In genomic region chr10:80757717-80758116, GRCm38 (mm10) we compare ENCODE assay signal across 7 mouse cellular contexts. TPM values are rescaled to one million over a fixed set of nuclear protein-coding genes. Genes with fewer than 3 reads are reported as not detected.
A peak's percentile ranks its signal among the peaks of the same experiment; 100 is the strongest.
DNase-seq lines count a peak whose midpoint lies in the region; ATAC-seq lines count a peak whose summit lies in the region.

No protein-coding gene starts in this region.

- H3K4me3 ChIP-seq in intestine, embryonic 15.5 days (replicated peaks), result no peak overlapping the region

- H3K9me3 ChIP-seq in intestine, embryonic 15.5 days, result no peaks in the 10 kb centered on the region

- no peak overlapping the region for H3K4me2 ChIP-seq in intestine, embryonic 15.5 days (replicated peaks)

- H3K36me3 ChIP-seq in intestine, embryonic 15.5 days, result no peaks in the 10 kb centered on the region

- peak; percentile 97 for DNase-seq in adipocyte (ENCODE audit: low spot score)
- peak; percentile 75 for DNase-seq in embryo, embryonic 10 days (ENCODE audit: low spot score)
- DNase-seq in gastrocnemius, postnatal 36 days, result peak; percentile 76 to 84
- peak; percentile 63 for DNase-seq in left cerebral cortex, postnatal 4 days
- peak; percentile 54 for DNase-seq in mesoderm, embryonic 11.5 days (ENCODE audit: low read depth, low spot score)
- DNase-seq in spleen, adult 12 weeks (ENCODE audit: low spot score), result peak; percentile 57

- intact Hi-C loops in gastrocnemius, postnatal 36 days (cut with DNase I), result loop anchor here (2.0 kb wide), 1 partner anchor 17 kb away; no protein-coding TSS in a partner anchor
- intact Hi-C loops in left cerebral cortex, postnatal 4 days (cut with DNase I), result no loop called here

- H3K27ac ChIP-seq in intestine, embryonic 15.5 days, result no peak overlapping the region

- peak overlapping the region; percentile 4; the same call in 1 of the 2 replicates for H3K9ac ChIP-seq in intestine, embryonic 15.5 days

- peaks cover 44% of the 10 kb centered on the region for H3K4me1 ChIP-seq in intestine, embryonic 15.5 days (replicated peaks)

- H3K27me3 ChIP-seq in intestine, embryonic 15.5 days (replicated peaks), result no peaks in the 10 kb centered on the region

- no peak for ATAC-seq in intestine, embryonic 15.5 days

- WGBS in intestine, embryonic 15.5 days, result 35% methylated on average over 5 of the region's 5 CpGs

RNA-seq across cellular contexts. Expression of gene Dot1l, which starts 2.7 kb away (rescaled TPM):
- 10 to 100 TPM; 19.2 to 24.8 TPM for total RNA-seq in gastrocnemius, postnatal 36 days (2021)
- polyA plus RNA-seq in intestine, embryonic 15.5 days (2015; fragmentation: Nextera tagmentation; extraction: Ambion mirVana), result 12.0 and 14.2 TPM in 2 replicates
- total RNA-seq in left cerebral cortex, postnatal 4 days (2021), result 10 to 100 TPM; 62.1 TPM

RNA-seq across cellular contexts. Expression of gene Ap3d1, which starts 15.7 kb away (rescaled TPM):
- 10 to 100 TPM; 23.8 to 25.6 TPM for total RNA-seq in gastrocnemius, postnatal 36 days (2021)
- polyA plus RNA-seq in intestine, embryonic 15.5 days (2015; fragmentation: Nextera tagmentation; extraction: Ambion mirVana), result 70.5 and 71.4 TPM in 2 replicates
- total RNA-seq in left cerebral cortex, postnatal 4 days (2021), result 100 to 1,000 TPM; 142 to 145 TPM

RNA-seq across cellular contexts. Expression of gene Sf3a2, which starts 40.3 kb away (rescaled TPM):
- total RNA-seq in gastrocnemius, postnatal 36 days (2021), result 10 to 100 TPM; 23.1 to 29.4 TPM
- 63.7 and 69.7 TPM in 2 replicates for polyA plus RNA-seq in intestine, embryonic 15.5 days (2015; fragmentation: Nextera tagmentation; extraction: Ambion mirVana)
- 10 to 100 TPM; 58.0 to 58.2 TPM for total RNA-seq in left cerebral cortex, postnatal 4 days (2021)

RNA-seq across cellular contexts. Expression of gene Plekhj1, which starts 40.7 kb away (rescaled TPM):
- total RNA-seq in gastrocnemius, postnatal 36 days (2021), result 10 to 100 TPM; 21.6 to 22.5 TPM
- 132 and 133 TPM in 2 replicates for polyA plus RNA-seq in intestine, embryonic 15.5 days (2015; fragmentation: Nextera tagmentation; extraction: Ambion mirVana)
- total RNA-seq in left cerebral cortex, postnatal 4 days (2021), result 10 to 100 TPM; 73.2 to 86.2 TPM

RNA-seq across cellular contexts. Expression of gene Amh, which starts 47.3 kb away (rescaled TPM):
- under 1 TPM; 0.25 to 0.41 TPM for total RNA-seq in gastrocnemius, postnatal 36 days (2021)
- polyA plus RNA-seq in intestine, embryonic 15.5 days (2015; fragmentation: Nextera tagmentation; extraction: Ambion mirVana), result not detected in 2 replicates
- 1 to 10 TPM; 1.9 to 2.2 TPM for total RNA-seq in left cerebral cortex, postnatal 4 days (2021)

Comparison
In these comparisons a context has a peak if more than half of its experiments do, and no peak if none do; other contexts are left out.
1. RNA of gene Ap3d1, which starts 15.7 kb away (total RNA-seq): 142 to 145 TPM in left cerebral cortex, postnatal 4 days; 23.8 to 25.6 TPM in gastrocnemius, postnatal 36 days; every median in the first group is over 4 times any median in the second.
2. Peak in every context shown above with its lines, with median percentiles within 50 percentile points of each other: DNase-seq.